Mouse (Mus musculus) layer of hippocampus, adult 9-11 months (tissue): ENCODE results near the gene Jmjd4.

Source experiments
- DNase-seq: peaks from one replicate; pipeline ENCODE4 v3.0.0; 2022

The Jmjd4 gene

GRCm38 (mm10) chr11:59449741-59450229, at the start of gene Jmjd4:
TSS of gene Jmjd4 (plus strand) at chr11:59450045.
- peak; percentile 93 for DNase-seq

- DNase-seq, result no peak
Observed at GRCm38 (mm10) chr11:59400876-59401275, 49.0 kb upstream of the Jmjd4 start.

GRCm38 (mm10) chr11:59405761-59406160, 44.1 kb upstream of the Jmjd4 start:
- DNase-seq, result no peak

- DNase-seq, result no peak
Observed at GRCm38 (mm10) chr11:59410851-59411250, 39.0 kb upstream of the Jmjd4 start.

- no peak for DNase-seq
Observed at GRCm38 (mm10) chr11:59412058-59412457, 37.8 kb upstream of the Jmjd4 start.

GRCm38 (mm10) chr11:59412999-59413863, 36.6 kb upstream of the Jmjd4 start:
- no peak for DNase-seq

- DNase-seq, result no peak
Observed at GRCm38 (mm10) chr11:59418708-59419107, 31.1 kb upstream of the Jmjd4 start.

- DNase-seq, result no peak
Observed at GRCm38 (mm10) chr11:59421436-59421835, 28.4 kb upstream of the Jmjd4 start.

- no peak for DNase-seq
Observed at GRCm38 (mm10) chr11:59421967-59422366, 27.9 kb upstream of the Jmjd4 start.

GRCm38 (mm10) chr11:59423010-59423588, 26.7 kb upstream of the Jmjd4 start:
- DNase-seq, result no peak

GRCm38 (mm10) chr11:59425671-59426101, 24.2 kb upstream of the Jmjd4 start:
- DNase-seq, result no peak

GRCm38 (mm10) chr11:59428057-59428660, 21.7 kb upstream of the Jmjd4 start:
- no peak for DNase-seq

- DNase-seq, result no peak
Observed at GRCm38 (mm10) chr11:59429959-59430358, 19.9 kb upstream of the Jmjd4 start.

- no peak for DNase-seq
Observed at GRCm38 (mm10) chr11:59432261-59432660, 17.6 kb upstream of the Jmjd4 start.

- DNase-seq, result no peak
Observed at GRCm38 (mm10) chr11:59437954-59438353, 11.9 kb upstream of the Jmjd4 start.

- no peak for DNase-seq
Observed at GRCm38 (mm10) chr11:59443102-59443501, 6.7 kb upstream of the Jmjd4 start.

- DNase-seq, result no peak
Observed at GRCm38 (mm10) chr11:59450230-59450771, 456 bp downstream of the Jmjd4 start.

- no peak for DNase-seq
Observed at GRCm38 (mm10) chr11:59451086-59451485, 1.2 kb downstream of the Jmjd4 start, which contains the start of gene Snap47. TSS of gene Snap47 (minus strand) at chr11:59451186.

- DNase-seq, result no peak
Observed at GRCm38 (mm10) chr11:59456346-59456745, 6.5 kb downstream of the Jmjd4 start.

- no peak for DNase-seq
Observed at GRCm38 (mm10) chr11:59456891-59457290, 7.0 kb downstream of the Jmjd4 start.

- DNase-seq, result no peak
Observed at GRCm38 (mm10) chr11:59458973-59459372, 9.1 kb downstream of the Jmjd4 start.

- DNase-seq, result no peak
Observed at GRCm38 (mm10) chr11:59460459-59460858, 10.6 kb downstream of the Jmjd4 start.
